Mouse (Mus musculus): ENCODE results near the gene Timp1.
A peak's percentile ranks its signal among the peaks of the same experiment; 100 is the strongest.

Timp1 gene

DNA sequence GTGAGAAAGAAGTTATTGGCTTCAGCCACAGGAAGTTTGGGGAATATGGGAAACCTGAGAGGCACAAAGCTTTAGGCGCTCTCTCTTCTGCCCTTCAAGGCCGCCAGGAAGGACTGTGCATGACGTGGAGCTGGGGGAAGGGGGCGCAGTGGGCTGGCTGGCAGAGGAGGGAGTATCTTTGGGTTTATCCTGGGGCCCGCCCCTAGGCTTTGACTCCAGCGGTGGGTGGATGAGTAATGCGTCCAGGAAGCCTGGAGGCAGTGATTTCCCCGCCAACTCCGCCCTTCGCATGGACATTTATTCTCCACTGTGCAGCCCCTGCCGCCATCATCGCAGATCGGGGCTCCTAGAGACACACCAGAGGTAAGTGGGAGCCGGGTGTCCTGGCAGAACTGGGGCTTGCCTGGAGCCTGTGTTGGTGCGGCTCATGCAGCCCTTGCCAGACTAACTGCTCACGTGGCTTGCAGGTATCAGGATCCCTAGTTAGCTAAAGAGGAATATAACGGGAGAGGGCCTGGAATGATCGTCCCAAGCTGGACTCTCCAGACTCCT is at the start of gene Timp1:
Gene Timp1, plus strand, starts transcription at position 205 of the 552 bp plus-strand sequence.
- DNase-seq, result no peak

DNA sequence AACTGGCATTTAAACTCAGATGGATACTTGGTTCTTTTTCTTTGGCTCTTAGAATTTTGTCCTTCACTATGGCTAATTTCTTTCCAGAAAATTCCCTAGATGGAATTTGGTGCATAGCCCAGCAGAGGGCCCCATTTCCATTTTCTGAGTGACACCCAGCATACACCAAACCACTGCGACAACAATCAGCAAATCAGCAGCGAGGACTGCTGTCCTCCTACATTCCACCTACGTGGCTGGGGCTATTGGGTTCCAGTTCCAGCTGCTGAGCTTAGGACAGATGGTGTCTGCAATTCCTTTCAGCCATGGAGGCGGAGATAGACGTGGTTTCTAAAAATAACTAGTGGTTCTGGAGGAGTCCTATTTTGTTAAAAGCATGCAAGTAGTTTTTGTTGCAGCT is 41.0 kb upstream of the Timp1 start:
- peak; percentile 46 for DNase-seq

DNA sequence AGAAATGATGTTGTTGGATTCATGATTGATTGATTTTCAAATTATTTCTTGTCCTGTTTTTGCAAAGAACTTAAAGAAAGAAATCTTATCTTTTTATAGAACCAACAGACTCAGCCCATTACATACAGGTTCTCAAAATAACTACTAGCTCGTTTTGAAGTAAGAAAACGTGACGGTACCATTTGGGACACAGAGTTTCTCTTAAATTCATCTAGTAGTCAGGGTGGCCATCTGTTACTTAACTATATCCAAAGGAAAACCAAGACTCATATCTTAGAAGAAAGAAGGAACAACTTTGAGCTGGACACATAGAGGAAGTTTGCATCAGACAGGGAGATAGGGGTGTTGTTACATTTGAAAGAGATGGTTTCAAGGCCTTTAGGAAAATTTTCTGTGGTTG is 22.7 kb upstream of the Timp1 start:
- DNase-seq, result no peak

DNA sequence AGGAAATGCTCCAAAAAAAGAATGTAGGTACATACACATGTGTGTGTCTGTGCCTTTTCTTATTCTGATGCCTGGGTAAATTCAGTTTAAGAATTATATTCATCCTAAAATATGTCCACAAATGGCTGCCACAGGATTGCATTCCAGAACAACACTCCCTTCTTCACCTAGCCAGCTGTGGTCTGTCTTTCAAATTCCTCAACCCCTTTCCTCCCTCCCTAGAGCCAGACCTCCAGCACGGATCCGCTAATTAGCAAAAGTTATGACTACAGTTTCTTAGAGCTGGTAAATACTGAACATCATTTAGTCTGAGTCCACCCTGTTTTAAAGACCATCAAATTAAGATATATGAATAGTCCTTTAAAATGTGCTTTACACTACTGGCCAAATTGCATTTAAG is 22.1 kb upstream of the Timp1 start:
- DNase-seq, result no peak

DNA sequence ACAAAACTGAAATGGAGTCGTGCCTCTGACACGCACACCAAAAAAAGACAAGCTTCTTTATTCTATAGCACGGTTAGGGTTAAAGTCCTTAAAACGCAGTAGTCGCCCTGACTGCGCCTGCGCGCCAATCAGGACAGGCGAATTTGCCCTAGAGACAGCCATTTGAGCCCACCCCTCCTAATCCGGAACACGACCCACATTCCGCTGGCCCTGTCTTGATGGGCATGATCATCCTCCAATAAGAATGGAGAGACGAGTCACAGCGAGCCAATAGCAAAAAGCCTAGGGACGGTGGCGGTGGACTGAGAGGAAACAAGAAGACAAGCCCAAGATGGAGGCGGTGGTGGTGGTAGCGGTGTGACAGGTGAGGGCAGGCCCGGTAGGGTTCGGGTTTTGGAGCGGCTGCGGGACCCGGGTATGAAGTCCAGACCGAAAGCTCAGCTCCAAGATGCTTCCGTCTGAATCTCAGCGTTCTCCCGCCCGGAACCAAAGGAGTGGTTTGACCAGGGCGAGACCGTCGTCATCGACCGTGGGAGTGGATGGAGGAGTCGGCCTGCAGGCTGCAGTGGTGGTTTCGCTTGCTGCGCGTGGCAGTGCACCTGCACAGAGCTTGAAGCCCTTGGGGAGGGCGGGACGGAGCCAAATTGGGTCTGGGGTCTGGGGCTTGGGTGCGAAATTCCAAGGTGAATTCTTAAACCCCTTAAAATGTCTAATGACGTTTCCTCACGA is 21.5 kb upstream of the Timp1 start:
- peak; percentile 84 for DNase-seq

DNA sequence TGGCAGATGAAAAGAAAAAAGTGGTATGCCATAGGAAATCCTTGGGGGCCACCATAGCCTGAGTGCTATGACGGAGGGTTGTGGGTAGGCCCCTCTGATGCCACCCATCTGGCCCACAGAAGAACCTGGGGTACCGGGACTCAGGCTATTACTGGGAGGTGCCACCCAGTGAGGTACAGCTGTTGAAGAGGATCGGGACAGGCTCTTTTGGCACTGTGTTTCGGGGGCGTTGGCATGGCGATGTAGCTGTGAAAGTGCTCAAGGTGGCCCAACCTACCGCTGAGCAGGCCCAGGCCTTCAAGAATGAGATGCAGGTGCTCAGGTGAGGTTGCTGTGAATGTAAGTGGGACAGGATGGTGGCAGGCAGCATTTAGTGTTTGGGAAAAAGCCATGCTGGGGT is 16.2 kb upstream of the Timp1 start:
- DNase-seq, result no peak

DNA sequence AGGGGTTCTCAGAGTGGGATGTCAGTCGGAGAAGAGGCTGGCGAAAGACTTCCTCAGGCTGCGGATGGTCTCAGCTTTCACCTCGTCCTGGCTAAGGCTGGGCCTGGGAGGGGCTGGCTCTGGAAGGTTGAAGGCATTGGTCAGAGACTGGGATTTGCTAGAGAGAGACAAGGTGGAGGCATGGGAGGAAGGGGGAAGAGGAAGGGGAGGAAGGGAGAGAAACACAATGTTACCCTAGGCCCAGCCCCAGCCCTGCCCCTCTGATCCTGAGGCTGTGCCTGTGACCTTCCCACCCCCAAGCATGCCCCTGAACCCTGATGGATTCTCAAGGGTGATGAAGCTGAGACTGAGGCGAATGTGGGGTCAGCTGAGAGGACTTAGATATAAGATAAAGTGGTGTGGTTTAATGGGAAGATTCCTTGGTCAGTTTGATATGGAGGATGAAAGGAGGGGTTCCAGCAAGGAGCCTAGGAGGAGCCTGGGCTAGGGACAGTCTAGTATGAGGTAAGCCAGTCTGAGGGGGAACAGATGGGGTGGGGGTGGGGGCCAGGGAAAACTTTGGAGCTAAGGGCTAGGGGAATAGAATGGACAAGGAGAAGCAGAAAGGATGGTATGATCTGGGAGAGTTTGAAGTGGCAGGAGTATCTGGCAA is 8.4 kb upstream of the Timp1 start:
- DNase-seq, result no peak

DNA sequence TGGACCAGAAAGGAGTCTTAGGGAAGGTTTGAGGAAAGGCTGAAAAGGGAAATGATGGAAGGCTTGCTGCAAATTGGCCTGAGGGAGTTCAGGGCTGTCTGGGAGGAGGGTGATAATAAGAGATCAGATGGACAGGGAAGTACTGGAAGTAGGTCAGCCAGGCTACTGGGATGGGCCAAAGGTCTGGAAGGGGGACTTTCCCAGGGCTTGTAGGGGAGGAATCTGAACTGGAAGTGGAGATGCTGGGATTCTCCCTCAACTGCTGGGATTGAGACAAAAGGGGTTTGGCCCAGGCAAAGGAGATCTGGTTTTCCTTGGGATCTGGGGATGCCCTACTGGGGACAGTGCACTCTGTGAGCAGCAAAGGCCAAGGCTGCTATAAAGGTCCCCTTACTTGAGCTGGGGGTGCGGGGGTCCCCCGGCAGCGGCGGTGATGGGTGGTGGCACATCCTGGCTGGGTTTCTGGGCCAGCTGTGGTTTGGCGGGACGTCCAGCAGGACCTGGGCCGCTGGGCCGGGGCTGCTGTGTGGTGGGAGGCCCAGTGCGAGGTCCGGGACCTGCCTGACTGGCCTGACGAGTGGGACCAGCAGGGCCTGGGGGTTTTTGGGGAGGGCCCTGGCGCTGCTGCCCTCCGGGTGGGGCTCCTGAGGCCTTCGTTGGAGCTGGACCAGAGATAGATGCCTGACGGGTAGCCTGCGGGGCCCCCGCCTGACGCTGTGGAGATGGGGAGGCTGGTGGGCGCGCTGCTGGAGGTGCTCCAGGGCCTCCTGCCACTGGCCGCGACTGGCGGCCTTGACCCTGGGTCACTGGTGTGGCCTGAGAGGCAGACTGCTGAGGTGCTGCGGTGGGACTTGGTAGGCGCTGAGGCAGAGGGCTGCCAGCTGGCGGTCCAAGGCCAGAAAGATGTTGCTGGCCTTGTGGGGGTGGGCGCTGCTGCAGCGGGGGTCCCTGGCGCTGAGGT is 7.6 kb upstream of the Timp1 start:
- DNase-seq, result no peak

DNA sequence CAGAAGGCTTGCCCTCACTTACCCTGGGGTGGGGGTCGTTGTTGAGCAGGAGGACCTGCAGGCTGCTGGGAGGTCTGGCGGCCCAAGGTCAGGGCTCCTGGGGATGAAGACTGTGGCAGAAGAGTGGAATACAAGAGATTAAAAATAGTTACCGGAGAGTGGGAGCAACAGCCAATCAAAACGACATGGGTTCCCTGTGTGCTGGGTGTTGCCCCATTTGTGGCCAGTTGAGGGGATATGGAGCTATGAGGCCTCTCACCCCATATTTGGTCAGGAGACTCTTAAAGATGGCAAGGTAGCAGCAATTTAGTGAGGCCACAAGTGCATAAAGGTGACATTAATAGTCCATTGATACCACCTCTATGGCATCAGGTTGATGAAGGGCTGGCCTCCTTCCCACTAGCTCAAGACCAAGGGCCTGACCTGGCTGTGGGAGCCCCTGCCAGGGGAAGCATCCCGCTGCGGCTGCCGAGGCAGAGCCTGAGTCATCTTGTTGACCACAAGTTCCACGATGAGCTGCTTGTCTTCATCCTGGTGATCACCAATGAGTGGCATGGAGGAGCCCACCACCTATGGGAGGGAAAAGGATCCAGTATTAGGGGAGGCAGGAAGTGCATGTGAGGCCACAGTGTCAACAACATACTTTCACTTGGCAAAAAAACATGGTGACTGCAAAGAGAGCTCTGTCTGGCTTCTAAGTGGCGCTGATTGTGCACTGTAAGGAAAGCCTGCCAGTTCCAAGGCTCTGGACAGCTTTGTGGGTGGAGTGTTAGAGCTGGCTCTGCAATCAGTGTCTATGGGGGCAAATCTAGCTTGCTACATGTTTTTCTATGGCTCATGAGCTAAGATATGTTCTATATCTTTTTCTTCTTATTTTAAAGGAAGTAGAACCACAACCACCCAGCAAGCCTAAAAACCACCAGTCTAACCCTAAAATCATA is 6.5 kb upstream of the Timp1 start:
- DNase-seq, result no peak

DNA sequence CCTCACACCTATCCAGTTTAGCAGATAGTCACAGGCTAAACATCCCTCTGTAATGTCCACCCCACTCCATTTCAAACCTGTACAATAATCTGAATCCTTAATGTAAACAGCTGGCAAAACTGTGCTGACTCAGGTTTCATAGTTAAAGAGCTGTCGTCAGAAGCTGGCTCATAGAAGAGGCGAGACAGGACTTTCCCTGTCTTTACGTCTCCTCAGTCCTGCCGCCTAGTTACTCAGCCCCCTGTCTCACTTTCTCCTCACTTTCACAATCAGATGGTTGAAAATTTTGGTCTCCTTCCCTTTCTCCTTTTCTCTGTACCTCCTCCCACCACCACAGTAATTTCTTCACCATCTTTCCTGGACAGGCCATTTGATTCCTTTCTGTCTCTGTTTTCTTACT is 1.9 kb upstream of the Timp1 start:
- DNase-seq, result no peak

DNA sequence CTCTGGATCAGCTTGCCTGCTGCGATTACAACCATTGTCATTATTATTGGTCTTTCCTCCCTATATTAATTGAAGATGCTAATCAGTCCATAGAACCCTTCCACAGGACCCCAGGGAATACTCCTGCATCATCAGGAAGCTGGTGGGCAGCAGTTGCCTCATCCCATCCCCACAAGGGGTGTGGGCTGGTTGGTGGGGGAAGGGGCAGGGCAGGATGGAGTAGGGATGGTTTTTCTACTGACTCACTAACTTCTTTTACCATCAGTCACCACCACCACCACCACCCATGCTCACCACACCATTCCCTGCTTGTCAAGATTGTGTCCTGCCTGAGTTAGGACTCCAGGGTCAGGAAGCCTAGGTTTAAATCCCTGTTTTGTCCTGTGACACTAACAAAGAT is 763 bp upstream of the Timp1 start:
- DNase-seq, result no peak

DNA sequence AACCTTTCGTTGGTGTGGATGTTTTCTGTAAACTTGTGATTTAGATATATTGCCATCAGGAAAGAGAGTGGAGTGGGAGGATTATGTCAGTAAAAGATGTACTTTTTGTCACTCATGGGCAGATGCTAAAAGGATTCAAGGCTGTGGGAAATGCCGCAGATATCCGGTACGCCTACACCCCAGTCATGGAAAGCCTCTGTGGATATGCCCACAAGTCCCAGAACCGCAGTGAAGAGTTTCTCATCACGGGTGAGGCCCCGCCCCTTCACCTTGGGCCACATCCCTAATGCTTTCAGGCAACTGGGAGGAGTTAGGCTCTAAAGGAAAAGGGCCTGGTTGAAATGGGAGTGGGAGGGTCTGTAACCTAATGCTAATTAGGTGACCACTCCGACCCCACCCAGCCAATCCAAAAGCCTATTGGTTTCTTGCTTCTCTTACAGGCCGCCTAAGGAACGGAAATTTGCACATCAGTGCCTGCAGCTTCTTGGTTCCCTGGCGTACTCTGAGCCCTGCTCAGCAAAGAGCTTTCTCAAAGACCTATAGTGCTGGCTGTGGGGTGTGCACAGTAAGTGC is 3.0 kb downstream of the Timp1 start:
- DNase-seq, result no peak

DNA sequence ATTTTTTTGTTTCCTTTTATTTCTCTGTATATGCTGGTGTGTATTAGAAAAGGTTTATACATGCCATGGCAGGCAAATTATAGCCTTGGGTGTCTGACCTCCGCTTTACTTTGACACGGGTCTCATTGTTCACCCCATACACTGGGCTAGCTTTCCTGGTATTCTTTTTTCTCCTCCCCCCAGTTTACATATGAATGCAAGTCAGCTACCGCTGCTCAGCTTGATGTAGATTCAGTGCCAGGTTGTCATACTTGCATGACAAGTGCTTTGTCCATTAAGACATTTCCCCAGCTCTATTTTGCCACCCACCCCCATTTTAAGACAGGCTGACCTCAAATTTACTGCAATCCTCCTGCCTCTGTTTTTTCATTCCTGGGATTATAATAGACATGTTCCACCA is 5.3 kb downstream of the Timp1 start:
- DNase-seq, result no peak

DNA sequence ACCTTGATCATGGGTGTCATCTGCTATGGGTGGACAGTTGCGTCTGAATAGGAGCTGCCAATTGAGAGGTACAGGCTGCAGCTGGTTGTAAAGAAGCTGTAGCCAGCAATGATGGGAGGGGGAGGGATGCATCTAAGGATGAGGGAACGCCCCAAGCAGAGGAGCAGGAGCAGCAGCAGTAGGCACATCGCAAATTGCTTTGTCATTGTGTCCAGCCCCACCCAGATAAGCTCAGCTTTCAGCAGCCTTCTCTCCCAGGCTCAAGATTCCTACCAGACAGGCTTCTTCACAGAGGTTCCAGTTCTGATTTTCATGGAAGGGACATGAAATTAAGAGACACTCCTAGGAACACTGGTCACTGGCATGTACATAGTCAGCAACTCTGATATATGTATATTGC is 40.1 kb downstream of the Timp1 start:
- no peak for DNase-seq

DNA sequence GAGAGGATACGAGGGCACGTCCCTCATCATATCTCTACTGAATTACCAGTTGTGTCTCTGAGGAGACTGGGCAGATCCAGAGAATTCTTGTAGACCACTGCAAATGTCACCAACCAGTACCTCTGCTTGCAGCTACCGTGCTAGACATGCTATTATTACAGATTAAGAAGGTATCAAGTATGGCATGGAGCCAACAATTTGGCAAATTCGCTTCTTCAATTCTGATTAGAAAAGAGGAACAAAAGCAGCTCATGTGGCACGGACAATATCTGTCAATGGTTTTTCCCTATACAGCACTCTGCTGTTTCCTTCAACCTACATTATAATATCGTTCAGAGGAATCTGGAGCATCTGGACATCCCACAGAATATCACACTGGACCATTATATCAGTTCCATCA is 43.8 kb downstream of the Timp1 start:
- DNase-seq, result no peak

DNA sequence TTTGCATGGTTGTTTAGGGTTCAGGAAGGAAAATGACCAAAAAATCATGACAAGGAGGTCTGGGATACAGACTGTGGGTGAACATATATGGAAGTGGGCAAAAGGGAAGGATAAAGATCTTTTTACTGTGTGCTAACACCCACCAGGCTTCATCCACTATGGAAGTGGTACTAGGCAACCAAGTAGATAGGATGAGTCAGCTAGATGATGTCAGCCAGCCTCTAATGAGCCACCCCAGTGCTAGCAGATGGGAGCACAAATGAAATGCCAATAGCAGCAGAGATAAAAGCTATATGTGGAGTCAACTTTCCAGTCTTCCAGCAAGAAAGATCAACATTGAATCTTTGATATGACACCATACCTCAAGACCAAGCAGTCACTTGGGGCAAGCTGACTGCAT is 45.1 kb downstream of the Timp1 start:
- no peak for DNase-seq

DNA sequence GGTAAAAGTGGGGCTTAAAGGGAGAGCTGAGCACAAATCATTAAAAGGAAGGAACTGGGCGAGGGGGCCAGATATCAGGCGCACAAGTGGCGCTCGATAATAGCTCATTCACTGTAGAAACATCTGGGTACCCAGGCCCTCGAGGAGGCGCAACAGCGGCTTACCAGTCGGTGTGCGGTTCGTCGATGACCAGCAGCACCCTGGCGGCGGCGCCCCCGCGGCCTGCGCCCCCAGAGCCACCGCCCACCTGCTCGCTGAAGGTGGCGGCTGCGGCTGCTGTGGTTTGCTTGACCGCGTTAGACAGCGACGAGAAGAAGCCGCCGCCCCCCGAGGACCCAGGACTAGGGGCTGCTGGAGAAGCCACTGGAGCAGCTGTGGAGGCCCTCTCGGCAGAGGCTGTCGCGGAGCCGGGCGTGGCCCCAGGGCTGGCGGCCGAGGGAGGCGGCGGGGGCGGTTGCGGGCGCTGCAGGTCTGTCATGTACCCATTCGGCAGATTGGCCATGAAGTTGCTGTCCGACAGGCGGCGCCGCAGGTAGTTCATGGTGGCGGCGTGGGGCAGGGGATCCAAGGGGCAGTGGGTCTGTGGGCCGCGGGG is 50.4 kb downstream of the Timp1 start:
- DNase-seq, result no peak

DNA sequence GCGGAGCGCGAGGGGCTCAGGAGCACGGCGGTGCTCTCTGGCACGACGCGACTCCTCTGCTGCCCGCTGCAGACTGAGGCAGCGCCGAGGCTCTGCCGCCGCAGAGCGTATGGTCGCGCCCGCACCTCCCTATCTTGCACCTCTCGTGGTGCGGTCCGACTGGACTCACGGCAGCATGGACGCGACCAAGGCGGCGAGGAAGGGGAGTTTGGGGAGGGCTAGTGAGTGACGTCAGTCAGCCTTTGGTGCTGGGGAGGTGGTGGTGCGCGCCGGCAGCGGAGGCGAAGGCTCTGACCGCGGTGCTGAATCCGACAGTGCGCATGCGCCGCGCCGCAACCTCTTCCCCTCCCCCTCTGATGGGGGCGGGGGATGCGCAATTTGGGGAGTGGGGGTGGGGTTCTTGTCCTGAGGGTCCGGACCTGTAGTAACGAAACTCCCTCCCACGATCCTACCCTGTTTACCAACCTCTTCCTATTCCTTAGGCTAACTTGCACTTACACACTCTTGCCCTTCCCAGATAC is 50.9 kb downstream of the Timp1 start, which contains the start of gene Syn1:
Gene Syn1, minus strand, starts transcription at position 161 of the 521 bp plus-strand sequence.
- peak; percentile 78 for DNase-seq

DNA sequence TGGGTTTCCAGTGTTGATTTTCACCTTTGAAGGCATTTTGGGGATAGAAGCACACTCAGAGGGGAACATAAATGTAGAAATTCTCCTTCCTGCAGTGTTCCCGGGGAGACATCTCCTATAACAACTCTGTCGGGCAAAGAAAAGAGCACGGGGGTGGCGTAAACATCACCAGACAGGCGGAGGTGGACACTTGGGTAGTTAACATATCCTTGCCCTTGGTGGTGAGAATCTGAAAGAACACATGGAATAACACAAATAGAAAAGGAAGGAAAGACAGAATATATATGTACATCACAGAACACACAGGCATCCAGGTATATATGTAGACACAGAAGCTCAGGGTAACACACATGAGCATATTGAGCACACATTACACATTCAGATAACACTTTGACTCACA is 51.4 kb downstream of the Timp1 start:
- no peak for DNase-seq

DNA sequence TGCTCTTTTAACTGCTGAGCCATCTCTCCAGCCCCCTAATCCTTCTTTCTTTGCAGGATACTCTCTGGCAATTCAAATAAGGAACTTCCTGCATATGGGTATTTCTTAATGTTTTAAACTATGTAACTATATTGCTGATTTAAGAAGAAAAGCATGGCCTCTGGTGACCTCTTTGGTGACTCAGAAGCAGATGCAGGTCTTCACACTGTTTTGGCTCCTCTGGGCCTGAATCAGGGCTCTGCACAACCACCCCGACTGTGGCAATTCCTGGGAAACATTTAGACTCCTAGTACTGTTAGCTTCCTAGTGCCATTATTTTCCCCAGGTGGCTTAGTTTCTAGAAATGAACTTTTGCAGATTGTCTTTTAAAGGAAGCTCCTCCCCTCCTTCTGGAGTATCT is 53.5 kb downstream of the Timp1 start:
- no peak for DNase-seq
